Mouse (Mus musculus) MN1 (cell line): ENCODE results near the gene Golim4.

Experiments
- DNase-seq: peaks from one replicate; pipeline ENCODE4 v3.0.0-alpha.2; 2016; ENCODE audit warnings: low spot score

The Golim4 gene

DNA sequence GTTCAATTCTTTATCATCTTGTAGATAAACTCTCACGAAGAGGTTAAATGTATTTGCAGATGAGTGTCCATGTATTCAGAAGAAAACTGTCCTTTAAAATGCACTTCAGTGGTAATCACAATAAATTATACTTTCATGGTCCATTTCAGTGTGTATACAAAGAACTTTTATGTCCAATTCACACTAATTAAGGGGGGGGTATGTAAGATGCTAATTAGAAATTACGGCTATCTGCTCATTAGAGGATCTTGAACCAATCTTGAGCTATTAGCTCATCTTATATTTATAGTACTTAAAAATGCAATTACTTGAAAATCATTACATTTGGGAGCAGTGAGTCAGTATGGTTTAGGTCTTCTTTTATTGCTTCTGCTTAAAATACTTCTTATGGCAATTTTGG is 31.6 kb downstream of the Golim4 start:
- DNase-seq: no peak

- no peak for DNase-seq
These were observed 38.8 kb downstream of the Golim4 start for GRCm38 (mm10) chr3:75917770-75918503.

DNA sequence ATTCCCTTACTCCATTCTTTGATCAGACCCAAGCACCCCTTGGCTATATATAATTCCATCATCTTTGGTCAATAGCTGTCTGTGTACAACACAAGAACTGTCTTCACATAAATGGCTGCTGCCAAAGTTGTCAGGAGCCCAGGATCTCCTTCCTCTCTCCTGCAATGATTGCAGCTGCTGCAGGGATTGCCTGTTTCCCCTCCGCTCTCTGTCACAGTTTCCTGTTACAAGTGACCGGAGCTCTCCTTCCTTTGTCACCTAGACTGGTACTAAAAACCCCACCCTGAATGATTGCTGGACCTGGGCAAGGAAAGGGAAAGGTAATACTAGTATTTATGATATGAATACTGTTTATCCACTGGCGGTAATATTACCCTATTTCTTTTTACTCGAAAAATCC is 44.0 kb downstream of the Golim4 start:
- no peak for DNase-seq

DNA sequence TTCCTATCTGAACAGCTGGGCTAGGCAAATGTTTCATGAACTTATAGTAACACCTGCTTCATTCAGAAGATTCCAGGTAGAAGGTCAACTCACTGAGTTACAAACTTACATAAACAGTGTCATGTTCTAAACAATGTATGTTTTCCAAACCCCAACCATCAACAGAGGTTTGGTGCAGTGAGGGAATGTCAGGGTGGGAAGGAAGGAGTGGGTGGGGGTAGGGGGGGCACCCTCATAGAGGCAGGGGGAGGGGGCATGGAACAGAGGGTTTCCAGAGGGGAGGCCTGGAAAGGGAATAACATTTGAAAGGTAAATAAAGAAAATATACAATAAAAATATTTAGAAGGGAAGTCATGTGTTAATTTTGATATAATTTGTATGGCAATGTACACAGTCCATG is 46.0 kb downstream of the Golim4 start:
- no peak for DNase-seq

- peak; percentile 81 for DNase-seq
These were observed 46.5 kb downstream of the Golim4 start for GRCm38 (mm10) chr3:75910257-75910656.

DNA sequence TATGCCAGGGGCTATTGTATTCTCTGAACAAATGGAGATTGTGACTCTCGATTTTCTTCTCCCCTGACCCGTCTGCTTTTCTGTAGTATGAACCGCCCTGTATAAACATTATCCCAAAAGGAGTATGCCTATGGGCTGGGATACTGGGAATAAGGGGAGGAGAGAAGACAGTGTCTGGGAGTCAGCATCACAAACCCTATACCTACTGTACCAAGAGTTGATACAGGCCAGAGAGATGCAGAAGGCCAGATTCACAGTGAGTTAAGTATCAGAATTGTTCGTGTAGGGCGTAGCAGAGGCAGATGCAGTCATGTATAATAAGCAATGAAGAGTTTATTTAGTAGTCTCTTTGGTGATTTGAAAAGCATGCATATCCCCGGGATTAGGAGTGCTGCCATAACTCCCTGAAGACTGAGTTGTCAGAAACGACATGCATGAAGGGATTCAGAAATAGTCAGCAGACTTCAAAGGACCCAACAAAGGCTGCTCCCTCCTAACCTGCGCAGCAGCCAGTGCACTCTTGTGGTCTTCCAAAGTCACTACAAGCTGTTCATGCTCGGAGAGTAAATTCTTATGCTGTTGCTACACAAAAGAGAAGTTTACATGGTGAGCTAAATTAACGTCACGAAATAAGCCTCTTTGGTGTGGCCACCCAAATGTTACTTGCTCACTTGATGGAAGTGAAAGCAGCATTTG is 54.7 kb downstream of the Golim4 start:
- no peak for DNase-seq

DNA sequence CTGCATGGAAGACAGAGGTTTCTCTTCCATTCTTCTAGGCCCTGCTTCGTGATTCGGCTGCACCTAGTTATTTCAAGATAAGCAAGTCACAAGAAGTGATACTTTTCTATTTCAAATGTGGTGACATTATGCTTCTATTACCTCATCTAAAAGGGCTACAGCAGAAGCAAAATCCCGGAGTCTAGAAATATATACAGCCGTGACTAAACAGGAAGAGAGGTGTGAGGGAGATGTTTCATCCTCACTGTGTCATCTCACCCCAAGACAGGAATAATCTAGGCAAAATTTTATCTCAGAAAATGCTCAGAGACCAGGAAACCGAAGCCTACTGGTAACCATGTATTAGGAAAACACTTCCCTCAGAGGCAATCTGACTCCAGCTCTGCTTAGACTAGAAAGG is 61.7 kb downstream of the Golim4 start:
- DNase-seq: no peak

DNA sequence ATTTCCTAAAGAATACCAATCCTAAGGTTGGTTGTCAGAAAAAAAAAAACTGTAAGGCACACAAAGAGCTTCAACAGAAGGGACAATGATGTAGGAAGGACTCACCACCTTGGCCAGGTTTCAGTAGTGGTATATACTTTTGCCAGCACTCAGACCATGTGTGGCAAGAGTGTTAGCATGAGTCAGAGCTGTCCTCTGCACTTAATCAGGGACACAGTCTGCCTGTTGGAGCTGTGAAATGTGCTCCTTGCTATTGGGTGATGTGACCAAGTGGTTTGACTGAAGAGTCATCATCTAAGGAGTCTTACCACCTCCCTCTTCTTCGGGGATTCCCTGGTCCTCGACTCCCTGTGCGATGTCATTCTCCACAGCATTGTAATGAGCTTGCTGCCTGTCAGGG is 65.2 kb downstream of the Golim4 start:
- no peak for DNase-seq

GRCm38 (mm10) chr3:75889323-75889722 is 67.4 kb downstream of the Golim4 start:
- DNase-seq: no peak

DNA sequence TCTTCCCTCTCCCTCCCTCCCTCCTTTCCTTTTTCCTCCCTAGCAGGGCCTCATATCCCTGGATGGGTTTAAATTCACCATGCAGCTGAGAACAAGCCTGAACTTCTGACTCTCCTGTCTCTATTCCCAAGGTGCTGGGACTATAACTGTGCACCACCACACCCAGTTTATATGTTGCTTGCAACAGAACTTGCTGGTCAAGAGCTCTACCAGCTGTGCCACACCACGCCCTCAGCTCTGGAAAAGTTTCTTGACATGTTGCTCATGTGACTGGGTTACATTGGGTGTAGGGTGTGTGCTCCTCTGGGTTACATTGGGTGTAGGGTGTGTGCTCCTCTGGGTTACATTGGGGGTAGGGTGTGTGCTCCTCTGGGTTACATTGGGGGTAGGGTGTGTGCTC is 75.2 kb downstream of the Golim4 start:
- DNase-seq: no peak

- DNase-seq: no peak
These were observed 77.5 kb downstream of the Golim4 start for GRCm38 (mm10) chr3:75879269-75879668.

DNA sequence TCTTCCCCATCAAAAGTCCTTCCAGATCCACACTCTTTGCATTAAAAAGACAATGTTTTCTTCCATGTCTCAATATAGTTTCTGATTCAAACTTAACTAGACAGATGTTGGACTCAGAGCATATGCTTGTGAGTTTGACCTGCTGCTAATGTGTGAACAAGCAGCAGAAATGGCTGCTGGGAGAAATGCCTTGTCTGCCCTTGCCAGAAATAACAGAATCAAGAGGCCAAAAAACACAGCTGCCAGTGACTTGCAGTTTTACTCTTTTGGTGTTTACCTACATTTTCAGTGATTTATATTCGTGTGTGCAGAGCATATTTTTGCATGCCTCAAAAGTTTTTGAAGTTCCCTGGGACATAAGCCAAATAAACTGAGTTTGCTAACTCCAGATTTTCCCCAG is 87.9 kb downstream of the Golim4 start:
- no peak for DNase-seq

DNA sequence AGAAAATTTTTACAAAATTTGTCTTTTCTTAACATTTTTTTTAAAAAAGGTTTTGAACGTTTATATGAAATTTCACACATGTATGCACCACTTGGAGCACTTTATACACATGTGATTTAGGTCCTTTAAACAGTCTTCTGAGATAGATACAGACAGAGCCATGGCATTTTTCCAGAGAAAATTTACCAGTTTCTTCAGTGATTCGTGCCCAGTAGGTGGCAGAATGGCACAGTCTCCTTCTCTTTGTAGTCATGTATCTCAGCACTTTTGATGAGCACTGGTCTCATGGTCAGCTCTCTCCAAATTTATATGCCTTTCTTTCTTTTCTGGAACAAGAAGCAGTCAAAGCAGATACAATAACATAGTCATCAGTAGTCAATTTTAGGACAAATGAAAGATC is 92.5 kb downstream of the Golim4 start:
- peak; percentile 36 for DNase-seq

GRCm38 (mm10) chr3:75861677-75862076 is 95.1 kb downstream of the Golim4 start:
- peak; percentile 53 for DNase-seq

- peak; percentile 56 for DNase-seq
These were observed 96.0 kb downstream of the Golim4 start for GRCm38 (mm10) chr3:75860760-75861159.

- DNase-seq: no peak
These were observed 121.3 kb downstream of the Golim4 start for GRCm38 (mm10) chr3:75835286-75835967.

- no peak for DNase-seq
These were observed 121.9 kb downstream of the Golim4 start for GRCm38 (mm10) chr3:75834827-75835226.
